In the genomic region with DNA sequence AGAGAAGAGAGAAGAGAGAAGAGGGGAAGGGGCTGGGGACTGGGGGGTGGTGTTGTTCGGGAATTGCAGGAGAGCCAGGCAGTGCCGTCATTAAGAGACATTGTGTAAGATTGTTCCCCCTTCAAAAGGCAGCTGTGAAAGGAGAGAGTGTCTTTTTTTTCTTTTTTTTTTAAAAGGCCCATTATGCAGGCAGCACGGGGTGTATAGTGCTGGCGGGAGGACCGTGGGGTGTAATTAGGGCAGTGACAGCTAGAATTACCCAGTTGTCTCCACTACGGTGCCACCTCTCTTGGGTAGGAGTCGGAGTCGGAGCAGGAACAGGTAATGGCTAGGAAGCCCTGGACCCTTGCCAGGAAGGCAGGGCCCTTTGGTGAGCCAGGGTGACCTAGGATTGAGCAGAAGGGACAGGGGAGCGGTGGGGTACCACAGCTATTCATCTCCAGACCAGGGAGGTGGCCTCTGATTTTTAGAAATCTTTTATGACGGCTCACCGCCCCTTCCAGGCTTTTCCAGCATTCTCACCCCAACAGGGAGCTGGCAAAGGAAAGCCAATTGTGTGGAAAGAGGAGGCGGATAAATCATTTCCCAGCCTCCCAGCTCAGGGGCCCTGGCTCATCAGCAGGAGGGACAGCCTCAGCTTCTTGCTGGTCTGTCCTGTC, we compare ENCODE assay signal across 9 mouse cellular contexts.
A peak's percentile ranks its signal among the peaks of the same experiment; 100 is the strongest.
DNase-seq lines count a peak whose midpoint lies in the region; ATAC-seq lines count a peak whose summit lies in the region.
"Had no signal": no experiment of that assay in that cellular context is flagged by ENCODE, and none has a peak within 500 bp of the region (broad histone marks: within the 10 kb centered on the region; RNA-seq: fewer than 3 reads in every experiment).

No protein-coding gene starts in this region.

- H3K9me3 ChIP-seq in forebrain, embryonic 10.5 days, result no peaks in the 10 kb centered on the region
- H3K9me3 ChIP-seq in midbrain, embryonic 15.5 days, result no peaks in the 10 kb centered on the region

- WGBS in forebrain, embryonic 10.5 days, result 19% methylated on average over 12 of the region's 12 CpGs
- WGBS in midbrain, embryonic 15.5 days, result 22% methylated on average over 12 of the region's 12 CpGs

- peaks cover 56% of the 10 kb centered on the region for H3K4me1 ChIP-seq in forebrain, embryonic 10.5 days
- H3K4me1 ChIP-seq in midbrain, embryonic 15.5 days, result peaks cover 36% of the 10 kb centered on the region

- H3K9ac ChIP-seq in midbrain, embryonic 15.5 days, result no peak overlapping the region

- peaks cover 94% of the 10 kb centered on the region for H3K27me3 ChIP-seq in forebrain, embryonic 10.5 days (ENCODE audit: poor library complexity, severe bottlenecking)
- H3K27me3 ChIP-seq in midbrain, embryonic 15.5 days (replicated peaks), result peaks cover 14% of the 10 kb centered on the region

- H3K4me2 ChIP-seq in midbrain, embryonic 15.5 days, result 0 out of 2 replicates have a peak overlapping the region, but pooled peaks have one; percentile 10

- no peak overlapping the region for H3K27ac ChIP-seq in forebrain, embryonic 10.5 days
- H3K27ac ChIP-seq in midbrain, embryonic 15.5 days, result peak overlapping the region; percentile 67
- H3K27ac ChIP-seq: heart, adult 2 months had no signal

- DNase-seq in layer of hippocampus, adult 18-20 months (ENCODE audit: low spot score in 2 of 2), result peak; percentile 16 to 32
- DNase-seq in layer of hippocampus, adult 9-11 months, result no peak
- peak; percentile 52 for DNase-seq in brain, adult 2 months (ENCODE audit: low read depth, low spot score)
- DNase-seq in forebrain, embryonic 10.5 days (ENCODE audit: extremely low spot score, low spot score), result no peak
- DNase-seq in yolk sac, embryonic 10.5 days (ENCODE audit: low spot score), result no peak
- no peak for DNase-seq in gastrocnemius, adult 18-20 months (ENCODE audit: low spot score)
- DNase-seq: heart, adult 2 months; lung, postnatal 4 days had no signal

- peak overlapping the region; percentile 16; the same call in 1 of the 2 replicates for H3K4me3 ChIP-seq in forebrain, embryonic 10.5 days
- no peak overlapping the region for H3K4me3 ChIP-seq in midbrain, embryonic 15.5 days
- H3K4me3 ChIP-seq: heart, adult 2 months had no signal

- ATAC-seq in midbrain, embryonic 15.5 days (replicated peaks), result peak; percentile 50; the same call in 1 of the 2 replicates

- no peaks in the 10 kb centered on the region for H3K36me3 ChIP-seq in forebrain, embryonic 10.5 days (replicated peaks)
- H3K36me3 ChIP-seq in midbrain, embryonic 15.5 days (replicated peaks), result no peaks in the 10 kb centered on the region

Comparison
In these comparisons a context has a peak if more than half of its experiments do, and no peak if none do; other contexts are left out.
1. DNase-seq: peak in layer of hippocampus, adult 18-20 months (2 of 2) and brain, adult 2 months (single experiment); none in layer of hippocampus, adult 9-11 months (single experiment), forebrain, embryonic 10.5 days (single experiment), yolk sac, embryonic 10.5 days (single experiment) and gastrocnemius, adult 18-20 months (single experiment).